Mouse (Mus musculus) megakaryocyte, adult 5-6 weeks (primary cell): ENCODE measurements around the gene Tmem19. TPM values are rescaled to one million over a fixed set of nuclear protein-coding genes. Genes with fewer than 3 reads are reported as not detected.

Source experiments
- ATAC-seq: 2 replicates; pipeline ENCODE4 v1.8.0; 2016; ENCODE audit warnings: mild to moderate bottlenecking, inconsistent platforms; ENCODE audit not compliant: poor library complexity, severe bottlenecking
- total RNA-seq, 2 experiments: library from RNA; stranded (forward) in 1 of 2; stranded (reverse) in 1 of 2; fragments of 153-499, 151-499 nt in 1 of 2; fragments of 221-1000, 200-1000 nt in 1 of 2; gene quantifications; 2 replicates each; pipeline versions ENCODE4 v1.2.3 to v1.2.4; 2015 to 2017

Tmem19 gene
- total RNA-seq (2015) (16.6 and 22.8 TPM in 2 replicates), total RNA-seq (2017) (20.2 and 25.6 TPM in 2 replicates)

GRCm38 (mm10) chr10:115361840-115362622, at the start of gene Tmem19:
Gene Tmem19 (minus strand): TSS chr10:115362501.
- peak; percentile 95 for ATAC-seq

GRCm38 (mm10) chr10:115406393-115406792, 44.1 kb upstream of the Tmem19 start:
- ATAC-seq: peak; percentile 71

- ATAC-seq: no peak
Measured at GRCm38 (mm10) chr10:115391896-115392295, 29.6 kb upstream of the Tmem19 start.

- ATAC-seq: no peak
Measured at GRCm38 (mm10) chr10:115391076-115391475, 28.8 kb upstream of the Tmem19 start.

DNA sequence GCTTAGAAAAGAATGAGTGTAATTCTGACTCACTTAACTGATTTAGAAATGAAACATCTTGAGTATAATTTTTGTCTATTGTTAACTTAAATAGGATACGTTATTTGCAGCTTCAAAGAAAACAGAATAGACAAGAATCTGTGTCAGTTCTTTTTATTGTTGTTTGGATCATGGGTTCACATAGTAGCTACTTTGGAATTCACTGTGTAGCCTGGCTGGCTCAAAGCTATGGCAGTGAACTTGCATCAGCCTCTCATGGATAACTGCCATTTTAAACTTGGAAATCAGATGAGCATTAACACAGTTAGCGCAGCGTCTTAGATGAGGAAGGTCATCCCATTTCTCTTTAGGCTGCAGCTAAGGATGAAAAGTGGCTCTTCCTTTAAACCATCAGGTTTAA, 25.6 kb upstream of the Tmem19 start:
- ATAC-seq: no peak

GRCm38 (mm10) chr10:115385018-115386002, 23.0 kb upstream of the Tmem19 start:
- ATAC-seq: peak; percentile 31

- peak; percentile 85 for ATAC-seq
Measured at GRCm38 (mm10) chr10:115384221-115385017, 22.1 kb upstream of the Tmem19 start, which contains the start of the genes Thap2 and Zfc3h1. Gene Thap2 (minus strand): TSS chr10:115384443. Gene Zfc3h1 (plus strand): TSS chr10:115384959.

GRCm38 (mm10) chr10:115383644-115384220, 21.4 kb upstream of the Tmem19 start:
- ATAC-seq: no peak

DNA sequence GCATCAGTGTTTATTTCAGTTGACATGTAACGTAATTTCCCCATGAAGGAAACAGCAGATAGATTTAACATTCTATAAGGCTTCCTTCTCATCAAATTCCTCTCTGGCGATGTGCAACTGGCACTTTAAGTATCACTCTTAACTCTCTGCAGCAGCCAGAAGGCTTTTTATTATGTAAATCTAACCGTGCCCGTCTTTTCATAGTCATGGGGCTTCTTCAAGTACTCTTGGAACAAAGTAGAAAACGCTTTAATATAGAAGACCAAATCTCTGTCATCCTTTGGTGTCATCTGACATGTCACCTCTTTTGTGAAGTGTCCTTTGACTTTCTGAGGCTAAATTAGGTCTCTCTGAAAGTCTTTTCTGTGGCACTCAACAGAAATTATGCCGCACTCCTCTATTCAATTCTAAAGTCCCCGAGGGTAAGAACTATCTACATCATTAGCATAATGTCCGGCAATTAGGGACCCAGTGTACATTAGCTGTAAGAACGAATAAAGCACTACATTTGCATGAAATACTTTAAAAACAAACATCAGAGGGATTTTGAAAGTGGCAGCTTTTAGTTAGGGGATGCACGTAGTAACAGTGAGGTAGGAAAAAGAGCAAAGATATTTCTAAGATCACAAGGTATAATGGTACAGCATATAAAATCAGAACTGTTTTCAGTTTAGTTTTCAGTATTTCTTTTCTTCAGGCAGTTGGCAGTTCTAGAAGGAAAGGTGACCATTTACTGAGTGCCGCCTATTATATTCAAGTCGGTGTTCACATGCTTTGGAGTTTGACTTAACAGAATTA, 20.7 kb upstream of the Tmem19 start:
- no peak for ATAC-seq

DNA sequence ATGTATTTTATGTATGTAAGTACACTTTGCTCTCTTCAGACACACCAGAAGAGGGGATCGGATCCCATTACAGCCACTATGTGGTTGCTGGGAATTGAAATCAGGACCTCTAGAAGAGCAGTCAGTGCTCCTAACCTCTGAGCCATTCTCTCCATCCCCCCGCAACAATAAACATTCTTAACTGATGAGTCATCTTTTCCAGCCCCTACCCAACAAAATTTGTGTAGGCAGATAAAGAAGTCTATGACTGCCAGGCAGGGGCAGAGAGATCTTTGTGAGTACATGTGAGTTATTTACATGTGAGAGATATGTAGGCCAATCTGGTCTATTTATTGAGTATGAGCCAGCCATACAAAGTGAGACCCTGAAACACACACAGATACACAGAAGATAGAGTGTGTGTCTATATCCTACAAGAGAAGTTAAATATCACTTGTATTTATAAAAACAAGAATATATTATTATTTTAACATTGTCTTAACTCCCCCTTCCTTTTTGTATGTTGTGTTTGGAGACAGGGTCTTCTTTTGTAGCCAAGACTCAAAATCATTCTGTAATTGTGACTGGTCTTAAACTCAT, 19.3 kb upstream of the Tmem19 start:
- no peak for ATAC-seq

DNA sequence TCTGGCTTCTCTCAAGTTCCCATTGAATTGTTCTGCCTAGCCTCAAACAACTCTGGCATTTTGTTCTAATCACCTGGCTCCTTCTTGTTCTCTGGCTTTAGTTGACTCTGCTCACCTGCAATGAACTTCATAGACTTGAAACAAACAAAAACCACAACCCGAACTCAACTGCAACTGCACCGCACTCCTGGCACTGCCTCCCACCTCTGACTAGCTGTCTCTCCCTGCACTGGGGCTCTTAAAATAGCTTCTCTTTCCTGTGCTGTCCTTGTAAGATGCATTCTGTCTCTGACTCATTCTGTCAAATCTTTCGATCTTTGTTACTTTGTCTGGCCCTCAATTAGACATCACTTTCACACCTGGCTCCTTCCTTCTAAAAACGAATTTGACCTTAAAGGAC, 850 bp upstream of the Tmem19 start:
- no peak for ATAC-seq

DNA sequence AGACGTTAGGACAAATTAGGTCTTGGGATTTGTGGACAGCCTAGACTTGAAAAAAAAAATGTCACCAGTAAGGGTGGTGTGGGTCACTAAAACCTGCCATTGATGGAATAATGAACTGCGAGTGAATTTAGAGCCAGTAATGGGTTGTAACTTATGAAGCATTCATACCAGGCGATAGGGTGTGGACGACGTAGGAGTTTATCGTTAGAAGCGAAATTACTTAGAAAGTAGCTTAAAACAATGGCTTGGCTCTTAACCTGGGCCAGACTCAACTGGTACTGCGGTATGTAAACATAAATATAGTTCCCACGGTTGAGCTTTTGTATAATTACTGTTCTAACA, 293 bp upstream of the Tmem19 start:
- peak; percentile 15 for ATAC-seq

GRCm38 (mm10) chr10:115359066-115359465, 3.2 kb downstream of the Tmem19 start:
- no peak for ATAC-seq

- no peak for ATAC-seq
Measured at GRCm38 (mm10) chr10:115358216-115358919, 3.9 kb downstream of the Tmem19 start.

DNA sequence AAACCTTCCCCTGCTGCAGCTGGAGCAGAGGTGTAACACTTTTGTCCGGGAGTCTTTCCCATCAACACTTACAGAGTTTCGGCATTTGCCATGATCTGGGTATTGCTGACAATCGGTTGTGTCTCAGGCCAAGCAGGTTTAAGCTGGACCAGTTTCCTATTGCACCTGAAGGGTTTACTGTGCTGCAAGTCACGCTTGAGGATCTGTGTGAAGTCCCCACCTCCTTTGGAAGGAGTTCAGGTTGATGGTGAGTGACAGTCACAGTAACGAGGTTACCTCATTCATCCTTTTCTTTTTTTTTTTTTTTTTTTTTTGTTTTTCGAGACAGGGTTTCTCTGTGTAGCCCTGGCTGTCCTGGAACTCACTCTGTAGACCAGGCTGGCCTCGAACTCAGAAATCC, 6.2 kb downstream of the Tmem19 start:
- no peak for ATAC-seq

- no peak for ATAC-seq
Measured at GRCm38 (mm10) chr10:115355016-115355415, 7.3 kb downstream of the Tmem19 start.

DNA sequence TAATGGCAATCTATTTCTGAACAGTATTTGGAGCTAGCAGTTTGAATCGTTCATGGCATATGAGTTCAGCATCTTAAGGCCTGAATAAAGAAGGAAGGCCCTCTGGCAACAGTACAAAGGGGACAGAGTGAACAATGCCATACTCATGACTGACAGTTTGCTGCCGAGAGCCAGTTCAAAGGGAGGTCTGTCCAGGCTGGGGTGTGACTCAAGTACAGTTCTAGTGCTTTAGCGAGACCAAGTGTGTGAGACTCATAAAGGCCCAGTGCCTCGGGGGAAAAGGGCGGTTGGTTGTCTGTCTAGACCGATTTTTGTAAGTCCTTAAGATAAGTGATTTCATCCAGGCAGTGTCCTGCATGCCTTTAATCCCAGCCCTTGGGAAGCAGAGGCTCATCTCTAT, 7.7 kb downstream of the Tmem19 start:
- ATAC-seq: no peak

DNA sequence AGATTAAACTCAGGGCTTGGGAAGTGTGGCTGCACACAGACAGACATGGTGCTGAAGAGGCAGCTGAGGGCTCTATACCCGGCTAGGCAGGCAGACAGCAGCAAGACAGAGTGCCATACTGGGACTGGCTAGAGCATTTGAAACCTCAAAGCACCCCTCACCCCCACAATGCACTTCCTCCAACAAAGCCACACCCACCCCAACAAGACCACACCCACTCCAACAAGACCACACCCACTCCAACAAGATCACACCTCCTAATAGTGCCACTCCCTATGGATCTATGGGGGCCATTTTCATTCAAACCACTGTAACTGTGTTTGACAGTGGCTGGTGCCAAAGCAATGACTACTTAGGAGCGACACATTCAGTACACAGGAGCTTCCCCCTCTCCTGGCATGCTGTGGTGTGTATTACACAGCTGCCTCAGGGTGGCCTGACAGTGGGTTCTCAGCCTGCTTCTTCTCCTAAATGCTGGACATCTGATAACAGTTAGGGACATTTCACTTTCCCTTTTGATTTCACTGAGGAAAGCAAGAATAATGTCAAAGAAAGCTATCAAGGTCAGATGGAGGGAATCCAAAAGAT, 11.4 kb downstream of the Tmem19 start:
- ATAC-seq: peak; percentile 63
